Mouse (Mus musculus): ENCODE data around the gene Magohb.
"Not testable (repeated sequence)": the region's sequence is repeated elsewhere in the genome, so short reads cannot be mapped to it uniquely, and the experiment has no call there.

Magohb gene

GRCm38 (mm10) chr6:131292991-131293788 lies at the start of gene Magohb:
Gene Magohb (minus strand): TSS chr6:131293244.
- peak; percentile 70 for ATAC-seq (ENCODE audit: insufficient number of reproducible peaks, low FRiP score, low TSS enrichment)

GRCm38 (mm10) chr6:131340082-131340481 lies 47.0 kb upstream of the Magohb start:
- ATAC-seq (ENCODE audit: insufficient number of reproducible peaks, low FRiP score, low TSS enrichment), result no peak

GRCm38 (mm10) chr6:131339309-131339708 lies 46.3 kb upstream of the Magohb start:
- no peak for ATAC-seq (ENCODE audit: insufficient number of reproducible peaks, low FRiP score, low TSS enrichment)

GRCm38 (mm10) chr6:131338787-131339186 lies 45.7 kb upstream of the Magohb start:
- ATAC-seq (ENCODE audit: insufficient number of reproducible peaks, low FRiP score, low TSS enrichment), result no peak

GRCm38 (mm10) chr6:131327076-131327475 lies 34.0 kb upstream of the Magohb start:
- no peak for ATAC-seq (ENCODE audit: insufficient number of reproducible peaks, low FRiP score, low TSS enrichment)

GRCm38 (mm10) chr6:131321854-131322639 lies 29.0 kb upstream of the Magohb start:
- ATAC-seq (ENCODE audit: insufficient number of reproducible peaks, low FRiP score, low TSS enrichment), result no peak

- ATAC-seq (ENCODE audit: insufficient number of reproducible peaks, low FRiP score, low TSS enrichment), result no peak
Measured at GRCm38 (mm10) chr6:131316155-131317101, 23.4 kb upstream of the Magohb start.

GRCm38 (mm10) chr6:131308031-131308430 lies 15.0 kb upstream of the Magohb start:
- no peak for ATAC-seq (ENCODE audit: insufficient number of reproducible peaks, low FRiP score, low TSS enrichment)

GRCm38 (mm10) chr6:131304776-131305175 lies 11.7 kb upstream of the Magohb start:
- no peak for ATAC-seq (ENCODE audit: insufficient number of reproducible peaks, low FRiP score, low TSS enrichment)

- no peak for ATAC-seq (ENCODE audit: insufficient number of reproducible peaks, low FRiP score, low TSS enrichment)
Measured at GRCm38 (mm10) chr6:131298531-131298930, 5.5 kb upstream of the Magohb start.

- no peak for ATAC-seq (ENCODE audit: insufficient number of reproducible peaks, low FRiP score, low TSS enrichment)
Measured at GRCm38 (mm10) chr6:131294435-131295112, 1.5 kb upstream of the Magohb start.

GRCm38 (mm10) chr6:131293916-131294315 lies 872 bp upstream of the Magohb start:
- no peak for ATAC-seq (ENCODE audit: insufficient number of reproducible peaks, low FRiP score, low TSS enrichment)

GRCm38 (mm10) chr6:131292276-131292990 lies 611 bp downstream of the Magohb start:
- peak; percentile 24; the same call in 1 of the 2 replicates for ATAC-seq (ENCODE audit: insufficient number of reproducible peaks, low FRiP score, low TSS enrichment)

- 0 out of 2 replicates have a peak, but pooled peaks have one; percentile 57 for ATAC-seq (ENCODE audit: insufficient number of reproducible peaks, low FRiP score, low TSS enrichment)
Measured at GRCm38 (mm10) chr6:131290430-131290829, 2.6 kb downstream of the Magohb start.

GRCm38 (mm10) chr6:131278160-131278559 lies 14.9 kb downstream of the Magohb start:
- not testable (repeated sequence) for ATAC-seq (ENCODE audit: insufficient number of reproducible peaks, low FRiP score, low TSS enrichment)

- ATAC-seq (ENCODE audit: insufficient number of reproducible peaks, low FRiP score, low TSS enrichment), result no peak
Measured at GRCm38 (mm10) chr6:131276659-131277058, 16.4 kb downstream of the Magohb start.

GRCm38 (mm10) chr6:131272311-131272710 lies 20.7 kb downstream of the Magohb start:
- ATAC-seq (ENCODE audit: insufficient number of reproducible peaks, low FRiP score, low TSS enrichment), result no peak

GRCm38 (mm10) chr6:131270312-131270711 lies 22.7 kb downstream of the Magohb start:
- no peak for ATAC-seq (ENCODE audit: insufficient number of reproducible peaks, low FRiP score, low TSS enrichment)

GRCm38 (mm10) chr6:131269599-131269998 lies 23.4 kb downstream of the Magohb start:
- no peak for ATAC-seq (ENCODE audit: insufficient number of reproducible peaks, low FRiP score, low TSS enrichment)

All from cerebellum, adult (tissue).